Mouse (Mus musculus): ENCODE measurements around the gene Tox4.
A peak's percentile ranks its signal among the peaks of the same experiment; 100 is the strongest.

The Tox4 gene

DNA sequence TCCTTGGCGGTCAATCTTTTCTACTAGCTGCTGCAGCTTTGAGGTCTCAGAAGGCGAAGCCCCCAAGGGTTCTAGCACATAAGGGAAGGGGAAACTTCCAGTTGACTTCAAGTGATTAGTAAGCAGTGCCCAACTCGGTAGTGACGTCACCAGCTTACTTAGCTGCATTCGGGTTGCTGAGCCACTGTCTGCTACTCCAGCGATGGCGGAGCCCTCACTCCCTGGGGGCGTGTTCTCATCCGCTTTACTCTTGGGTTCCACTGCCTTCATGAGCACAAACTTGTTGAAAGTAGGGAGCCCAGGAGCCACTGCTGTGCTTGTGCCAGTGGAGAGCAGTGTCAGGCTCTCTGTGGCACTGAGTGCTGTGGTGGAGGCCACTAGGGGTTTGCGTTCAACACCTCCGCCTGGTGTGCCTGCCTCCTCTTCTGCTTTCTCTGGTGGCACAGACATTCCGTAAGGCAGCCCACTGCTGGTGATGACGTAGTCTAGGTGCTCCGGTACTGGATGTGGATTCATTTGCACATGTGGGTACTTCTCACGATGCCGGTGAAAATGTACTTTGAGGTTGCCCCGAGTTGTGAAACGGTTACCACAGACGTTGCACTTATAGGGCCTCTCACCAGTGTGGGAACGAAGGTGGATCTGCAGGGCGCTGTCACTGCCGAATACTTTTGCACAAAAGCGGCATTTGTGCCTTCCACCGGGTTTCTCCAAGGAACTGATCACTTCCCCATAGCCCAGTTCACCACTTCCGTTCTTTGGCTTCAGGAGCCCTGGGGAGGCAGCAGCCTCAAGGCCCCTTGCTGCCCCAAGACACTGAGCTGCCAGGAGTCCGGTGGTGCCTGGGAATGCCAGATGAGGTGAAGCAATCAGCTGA, 35.2 kb downstream of the Tox4 start:
- peak; percentile 21 to 49 for DNase-seq (ENCODE audit: low read depth in 1 of 2, low spot score in 2 of 2)

DNA sequence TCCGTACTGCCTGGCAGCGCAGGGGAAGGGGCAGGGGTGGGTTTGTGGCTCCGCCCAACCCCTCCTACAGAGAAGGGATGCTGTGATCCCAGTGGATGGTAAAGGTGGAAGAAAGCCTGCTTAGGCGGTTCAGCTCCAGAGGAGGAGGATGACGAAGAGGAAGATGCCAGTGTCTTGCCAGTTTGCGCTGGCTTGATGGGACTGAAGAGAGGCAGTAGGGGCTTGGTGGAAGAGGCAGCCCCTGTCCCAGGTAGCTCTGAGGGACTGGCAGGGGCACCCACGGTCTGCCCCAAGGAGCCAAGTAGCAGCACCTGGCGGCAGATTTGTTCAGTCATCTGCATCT, 35.8 kb downstream of the Tox4 start:
- no peak for DNase-seq (ENCODE audit: low read depth in 1 of 2, low spot score in 2 of 2)

DNA sequence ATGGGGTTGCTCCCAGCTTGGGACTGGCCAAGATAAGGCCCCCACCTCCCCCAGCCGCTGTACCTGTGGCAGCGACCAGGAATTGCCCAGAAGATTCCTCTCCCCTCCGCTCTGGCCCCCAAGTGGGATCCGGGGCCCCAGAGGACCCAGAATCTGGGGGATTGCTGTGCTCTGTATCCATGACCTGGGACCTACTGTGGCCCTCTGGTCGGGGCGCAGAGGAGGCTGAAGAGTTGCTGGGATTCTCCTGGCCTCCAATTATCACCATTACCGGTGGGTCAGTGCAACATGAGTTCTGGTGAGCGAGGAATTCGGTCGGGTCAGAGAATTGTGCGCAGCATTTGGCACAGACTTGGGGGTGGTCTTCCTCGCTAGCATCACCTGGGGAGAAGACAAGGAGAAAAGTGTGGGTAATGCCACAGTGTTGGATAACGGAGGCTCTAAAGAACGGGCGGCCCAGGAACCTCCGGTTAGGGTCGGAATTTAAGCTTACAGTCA, 36.4 kb downstream of the Tox4 start:
- DNase-seq (ENCODE audit: low read depth in 1 of 2, low spot score in 2 of 2): no peak

DNA sequence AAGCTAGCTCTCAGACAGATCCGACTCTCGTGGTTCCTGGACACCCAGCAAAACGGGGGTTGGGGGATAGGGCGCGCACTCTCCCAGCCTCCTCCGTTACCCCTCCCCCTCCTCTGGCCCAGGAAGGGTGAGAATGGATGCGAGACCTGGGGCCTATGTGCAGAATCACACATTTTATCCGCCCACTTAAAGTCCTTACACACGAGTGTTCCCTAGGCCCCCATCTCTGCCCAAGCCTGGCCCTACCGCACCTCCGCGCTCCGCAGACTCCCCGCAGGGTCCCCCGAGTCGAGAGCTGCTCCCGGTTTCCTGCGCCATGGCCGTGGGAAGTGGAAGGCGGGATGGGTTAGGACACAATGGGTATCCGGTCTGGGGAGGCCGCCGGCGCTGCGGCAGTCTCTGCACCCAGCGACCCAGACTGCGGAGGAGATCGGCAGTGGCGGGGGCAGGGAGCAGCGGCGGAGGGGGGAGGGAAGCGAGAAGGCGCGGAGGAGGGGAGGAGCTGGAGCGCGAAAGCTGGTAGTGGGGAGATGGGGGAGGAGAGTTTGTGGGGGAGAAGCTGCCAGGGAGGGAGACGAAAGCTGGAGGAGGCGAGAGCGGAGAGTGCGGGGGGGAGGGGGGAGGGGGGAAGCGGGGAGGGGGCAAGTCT, 37.0 kb downstream of the Tox4 start:
- no peak for DNase-seq (ENCODE audit: low read depth in 1 of 2, low spot score in 2 of 2)

DNA sequence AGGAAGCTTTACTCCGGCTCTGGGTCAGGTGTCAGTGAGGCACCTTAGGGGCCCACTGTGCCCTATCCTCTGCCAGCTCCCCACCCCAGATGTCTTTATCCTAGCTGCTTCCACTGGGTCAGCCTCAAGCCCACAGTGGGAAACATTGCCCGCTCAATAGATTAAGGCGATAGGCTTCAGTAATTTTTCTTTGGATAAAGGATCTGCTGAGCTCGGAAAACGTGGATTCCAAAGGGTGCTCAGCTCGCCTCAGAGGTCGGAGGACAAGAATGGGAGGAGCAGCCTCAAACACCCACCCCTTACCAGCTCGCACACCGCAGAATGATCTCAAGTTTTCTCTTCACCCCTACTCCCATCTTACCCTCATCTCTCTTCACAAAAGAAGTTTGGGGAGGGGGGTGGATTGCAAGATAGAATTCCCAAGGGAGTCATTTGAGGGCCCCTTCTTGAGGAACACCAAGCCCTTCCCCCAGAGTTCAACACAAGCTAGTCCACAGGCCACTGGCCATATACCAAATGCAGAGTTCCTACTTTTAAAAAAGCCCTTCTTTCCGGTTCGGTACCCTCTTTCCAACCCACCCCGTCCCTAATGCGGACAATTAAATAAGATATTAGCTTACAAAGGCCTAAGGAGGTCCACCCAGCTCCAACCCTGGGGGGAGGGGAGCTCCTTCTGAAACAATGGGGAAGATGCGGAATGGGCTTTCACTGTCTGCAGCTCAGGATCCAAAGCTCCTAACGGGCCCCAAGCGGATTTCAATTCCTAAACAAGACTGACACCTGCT, 37.7 kb downstream of the Tox4 start:
- DNase-seq (ENCODE audit: low read depth in 1 of 2, low spot score in 2 of 2): no peak

DNA sequence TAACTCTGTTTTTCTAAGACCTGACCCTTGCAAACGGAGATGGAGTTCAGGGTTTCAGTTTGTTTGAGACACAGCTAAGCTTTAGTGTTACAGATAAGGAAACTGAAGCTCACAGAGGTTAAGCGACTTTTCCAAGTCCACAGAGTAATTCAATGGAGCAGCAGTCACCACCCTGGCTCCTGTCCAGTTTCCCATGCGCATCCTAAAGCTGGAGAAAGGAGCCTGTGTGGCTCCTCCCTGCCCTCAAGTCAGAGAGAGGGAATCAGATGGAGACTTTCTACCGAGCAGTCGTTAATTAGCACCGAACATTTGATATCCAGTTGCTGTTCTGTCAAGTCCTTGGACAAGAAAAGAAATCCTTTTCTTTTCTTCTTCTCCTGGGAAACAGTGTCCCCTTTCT, 40.4 kb downstream of the Tox4 start:
- no peak for DNase-seq (ENCODE audit: low read depth in 1 of 2, low spot score in 2 of 2)

DNA sequence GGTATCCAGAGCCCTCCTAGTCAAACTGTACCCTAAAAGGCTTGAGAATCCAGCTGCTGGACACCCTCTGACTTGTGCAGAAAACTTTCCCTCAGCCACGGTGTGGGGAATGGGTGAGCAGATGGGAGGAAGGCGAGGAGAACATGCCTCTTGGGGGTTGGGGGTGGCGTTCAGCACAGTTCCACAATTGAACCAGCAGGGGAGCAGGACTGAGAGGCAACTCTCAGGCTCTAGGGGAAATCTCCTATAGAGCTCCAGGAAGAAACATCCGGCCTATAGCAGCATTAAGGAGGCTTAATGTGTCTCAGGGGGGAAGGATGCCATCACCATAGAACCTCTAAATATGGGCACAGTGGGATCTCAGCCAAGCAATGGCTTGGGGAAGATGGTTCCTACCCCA, 46.9 kb downstream of the Tox4 start:
- no peak for DNase-seq (ENCODE audit: low read depth in 1 of 2, low spot score in 2 of 2)

DNA sequence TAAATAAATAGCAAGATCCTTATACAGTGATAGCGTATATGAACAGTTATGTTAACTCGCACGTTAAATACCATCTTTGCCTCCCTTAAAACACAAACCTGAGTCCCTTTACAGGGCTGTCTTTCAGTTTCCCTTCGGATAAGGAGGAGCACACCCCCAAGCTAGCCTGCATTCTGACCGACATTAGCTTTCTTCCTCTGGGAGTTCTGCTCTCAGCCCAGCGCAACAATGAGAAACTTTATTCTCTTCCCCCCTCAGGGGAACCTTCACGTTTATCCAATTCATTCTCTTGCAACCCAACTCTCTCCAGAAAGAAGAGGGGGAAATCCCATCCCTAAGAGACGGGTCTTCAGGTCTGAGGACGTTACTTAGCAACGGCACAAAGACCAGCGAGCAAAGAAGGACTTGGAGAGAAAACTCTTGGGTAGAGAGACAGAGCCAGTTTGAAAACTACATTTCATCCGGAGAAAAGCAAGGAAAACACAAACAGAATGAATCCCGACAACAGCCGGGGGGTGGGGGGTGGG, 48.5 kb downstream of the Tox4 start:
- no peak for DNase-seq (ENCODE audit: low read depth in 1 of 2, low spot score in 2 of 2)

DNA sequence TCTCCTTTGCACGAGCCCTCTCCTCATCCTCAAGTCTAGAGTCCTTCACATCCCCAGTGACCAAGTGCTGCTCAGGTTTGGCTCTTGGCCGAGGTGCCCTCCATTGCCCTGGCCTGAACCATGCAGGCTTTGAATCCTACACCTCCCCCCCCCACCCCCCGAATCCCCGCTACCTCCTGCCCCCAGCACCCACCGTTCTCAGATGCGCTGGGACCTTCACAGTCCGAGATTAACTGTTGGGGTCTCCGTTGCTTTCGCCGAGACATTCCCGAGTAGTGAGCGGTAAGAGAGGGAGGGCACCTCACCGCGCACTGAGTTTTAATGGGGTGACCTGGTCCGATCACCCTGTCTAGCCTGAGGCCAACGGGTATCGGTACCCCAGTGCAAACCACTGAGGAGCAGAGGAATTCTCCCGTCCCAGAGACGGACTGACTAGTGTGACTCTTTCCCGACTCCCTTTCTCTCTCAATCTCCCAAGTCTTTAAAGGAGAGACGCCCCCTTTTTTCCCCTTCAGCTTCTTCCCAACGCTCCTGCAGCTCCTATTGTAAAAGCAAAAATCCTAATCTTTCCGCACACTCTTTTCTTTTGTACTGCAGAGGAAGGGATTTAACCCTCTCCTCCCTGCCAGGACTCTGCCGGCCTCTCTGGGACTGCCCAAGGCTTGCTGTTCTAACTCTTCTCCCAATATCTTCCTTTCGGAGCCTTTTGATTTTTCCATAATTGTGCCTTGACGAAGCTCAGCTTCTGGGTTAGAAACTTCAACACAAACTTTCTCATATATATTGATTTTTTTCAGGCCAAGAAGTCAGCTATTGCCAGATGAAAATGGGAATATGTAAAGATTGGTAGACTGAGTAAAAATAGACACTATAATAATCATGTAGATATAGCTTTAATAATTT, 49.2 kb downstream of the Tox4 start, which contains the start of gene Sall2:
Gene Sall2, minus strand, starts transcription at position 853 of the 903 bp plus-strand sequence.
- DNase-seq (ENCODE audit: low read depth in 1 of 2, low spot score in 2 of 2): no peak

DNA sequence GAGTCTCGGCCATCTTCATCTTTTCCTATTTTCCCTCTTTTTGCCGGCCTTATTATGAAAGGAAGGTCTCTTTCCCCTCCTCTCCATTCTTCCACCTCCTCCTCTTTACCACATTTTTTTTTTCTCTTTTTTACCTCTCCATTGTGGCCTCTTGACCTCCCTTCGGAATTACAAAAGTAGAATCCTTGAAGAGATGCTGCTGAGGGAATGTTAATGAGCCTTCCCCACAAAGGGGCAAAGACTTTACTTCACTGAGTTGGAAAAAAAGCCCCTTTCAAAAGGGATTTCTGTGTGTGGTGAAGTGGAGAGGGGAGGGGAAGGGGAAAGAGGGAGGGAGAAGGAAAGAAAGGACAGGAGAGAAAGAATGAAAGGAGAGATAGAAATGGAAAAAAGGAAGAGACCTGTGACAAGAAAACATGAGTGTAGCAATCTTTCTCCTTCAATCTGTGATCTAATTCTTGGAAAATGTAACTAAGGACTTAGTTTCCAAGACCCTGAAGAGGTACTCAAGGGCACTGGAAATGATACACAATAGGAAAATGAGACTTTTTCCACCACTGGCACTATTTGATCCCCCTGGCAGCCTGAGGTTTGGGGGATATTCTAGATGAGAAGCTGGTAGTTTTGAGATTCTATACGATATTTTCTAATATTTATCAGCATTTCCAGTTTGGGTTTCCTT, 52.3 kb downstream of the Tox4 start:
- DNase-seq (ENCODE audit: low read depth in 1 of 2, low spot score in 2 of 2): no peak

DNA sequence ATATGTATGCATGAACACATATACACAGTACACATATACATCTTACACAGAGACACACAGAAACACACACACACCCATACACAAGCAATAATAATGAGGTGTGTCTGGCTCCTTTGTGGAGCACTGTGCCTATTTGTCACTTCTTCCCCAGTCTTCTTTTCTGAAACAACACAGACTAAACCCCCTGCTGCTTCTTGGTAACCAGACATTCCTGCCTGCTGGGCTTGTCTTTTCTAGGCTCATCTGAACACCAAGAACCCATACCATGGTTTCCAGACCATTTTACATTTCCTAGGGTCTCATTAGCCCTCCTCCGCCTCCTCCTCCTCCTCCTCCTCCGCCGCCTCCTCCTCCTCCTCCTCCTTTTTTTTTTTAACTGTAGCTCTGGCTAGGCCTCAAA, 53.2 kb downstream of the Tox4 start:
- no peak for DNase-seq (ENCODE audit: low read depth in 1 of 2, low spot score in 2 of 2)

DNA sequence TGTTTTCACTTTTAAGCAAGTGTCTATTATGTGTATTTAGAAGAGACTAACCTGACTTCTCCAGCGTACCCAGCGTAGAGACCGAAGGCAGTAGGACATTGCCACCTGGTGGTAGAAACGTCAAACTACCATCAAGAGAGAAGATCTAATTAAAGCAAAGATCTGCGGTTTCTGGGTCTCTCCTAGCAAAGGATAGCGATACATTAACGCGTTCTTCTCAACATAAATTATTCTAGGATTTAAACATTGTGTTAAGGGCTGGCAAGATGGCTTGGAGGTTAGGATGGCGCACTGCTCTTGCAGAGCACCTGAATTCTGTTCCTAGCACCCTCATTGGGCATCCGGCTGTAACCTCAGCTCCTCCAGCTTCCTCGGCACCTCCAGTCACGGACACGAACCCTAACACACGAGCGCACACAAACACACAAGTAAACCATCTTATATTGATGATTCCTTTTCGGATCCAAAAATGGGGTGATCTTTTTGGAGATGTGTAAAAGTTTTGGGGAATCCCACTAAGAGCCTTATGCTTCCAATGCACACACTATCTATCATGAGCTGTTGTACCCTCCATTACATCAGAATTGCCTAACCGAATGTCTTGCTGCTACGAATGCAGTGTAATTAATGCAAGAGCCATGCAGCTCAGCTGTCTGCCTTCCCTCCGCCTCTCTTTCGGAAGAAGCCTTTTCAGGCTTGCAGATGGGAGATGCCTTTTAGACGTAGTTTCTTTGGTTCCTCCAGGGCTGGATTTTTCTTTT, 60.0 kb downstream of the Tox4 start:
- DNase-seq (ENCODE audit: low read depth in 1 of 2, low spot score in 2 of 2): no peak

DNA sequence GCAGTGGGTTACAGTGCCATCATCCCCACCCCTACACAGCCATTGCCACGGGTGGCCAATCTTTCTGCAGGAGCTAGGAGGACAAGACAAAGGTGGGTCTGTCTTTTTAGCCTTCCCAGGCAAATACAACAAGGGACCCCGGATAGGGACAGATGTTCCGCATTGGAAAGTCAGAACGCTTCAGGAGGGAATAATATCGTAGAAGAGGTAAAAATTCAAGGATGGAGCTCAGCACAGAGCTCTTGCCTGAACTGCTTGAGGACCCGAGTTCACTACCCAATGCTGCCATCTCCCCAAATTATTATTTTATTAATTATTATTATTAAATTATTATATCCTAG, 60.5 kb downstream of the Tox4 start:
- no peak for DNase-seq (ENCODE audit: low read depth in 1 of 2, low spot score in 2 of 2)

All from monocyte, adult 2 months (primary cell).